Mouse (Mus musculus) hindbrain, embryonic 14.5 days (tissue): ENCODE results near the gene Cfap58. TPM values are rescaled to one million over a fixed set of nuclear protein-coding genes. Genes with fewer than 3 reads are reported as not detected.

Experiments
- ATAC-seq: fragments of 200-750 bp; cut with Nextera tagmentation; 2 replicates; pipeline ENCODE4 v1.8.0; 2017; ENCODE audit warnings: moderate number of reproducible peaks, mild to moderate bottlenecking, moderate TSS enrichment, moderate library complexity; ENCODE audit not compliant: low FRiP score
- DNase-seq: peaks from one replicate; pipeline ENCODE4 v3.0.0-alpha.2; 2015; ENCODE audit warnings: low spot score
- H3K27ac ChIP-seq: fragments of 300-500 bp; sonication (generic); 2 replicates; pipeline ENCODE4 v1.5.1; 2014; ENCODE audit warnings: mild to moderate bottlenecking, moderate library complexity
- H3K27me3 ChIP-seq: fragments of 300-500 bp; sonication (generic); 2 replicates; pipeline ENCODE4 v1.6.1; 2014; ENCODE audit warnings: mild to moderate bottlenecking, low read length, mixed read lengths; ENCODE audit not compliant: control insufficient read depth, insufficient read depth
- H3K36me3 ChIP-seq: fragments of 300-500 bp; sonication (generic); replicated peaks from 2 replicates; pipeline ENCODE4 v1.6.1; 2014; ENCODE audit not compliant: control insufficient read depth, insufficient read depth
- H3K4me1 ChIP-seq: fragments of 300-500 bp; sonication (generic); replicated peaks from 2 replicates; pipeline ENCODE4 v1.6.1; 2014; ENCODE audit warnings: antibody characterized with exemption, low read length, mixed read lengths; ENCODE audit not compliant: control insufficient read depth, insufficient read depth
- H3K4me2 ChIP-seq: fragments of 300-500 bp; sonication (generic); replicated peaks from 2 replicates; pipeline ENCODE4 v1.6.1; 2014; ENCODE audit warnings: mild to moderate bottlenecking, moderate library complexity
- H3K4me3 ChIP-seq: fragments of 300-500 bp; sonication (generic); replicated peaks from 2 replicates; pipeline ENCODE4 v1.5.1; 2014; ENCODE audit warnings: mild to moderate bottlenecking, low read length
- H3K9ac ChIP-seq: fragments of 300-500 bp; sonication (generic); 2 replicates; pipeline ENCODE4 v1.6.1; 2014
- H3K9me3 ChIP-seq: fragments of 300-500 bp; sonication (generic); 2 replicates; pipeline ENCODE4 v1.6.1; 2016; ENCODE audit warnings: low read length; ENCODE audit not compliant: control insufficient read depth
- WGBS: fragments of 180-500 bp; shearing (Covaris S2); extraction: QIAGEN DNeasy Blood & Tissue Kit; methylation state at CpG from one replicate; pipeline ENCODE4 v1.1.7; 2014; 5-methylcytosine and 5-hydroxymethylcytosine counted together
- microRNA-seq: library from miRNA; unstranded; fragments of <30 nt; microRNA quantifications from one replicate; pipeline ENCODE4, GENCODE M21; 2016
- polyA plus RNA-seq: library from polyadenylated mRNA; unstranded; fragments of >200 nt; fragmentation: Nextera tagmentation; extraction: Ambion mirVana; gene quantifications from 2 replicates; pipeline ENCODE4 v1.2.1, GENCODE M21; 2014

Cfap58 gene
- polyA plus RNA-seq, 1 experiment from 2014 or later: 1.1 TPM

- no peaks in the 10 kb centered on the region for H3K4me1 ChIP-seq
- H3K36me3 ChIP-seq: no peaks in the 10 kb centered on the region
- H3K27ac ChIP-seq: no peak overlapping the region
- H3K4me2 ChIP-seq: no peak overlapping the region
- DNase-seq (no peak), ATAC-seq (no peak)
- no peaks in the 10 kb centered on the region for H3K9me3 ChIP-seq
- H3K4me3 ChIP-seq: no peak overlapping the region
- WGBS: 71% methylated on average over 3 of the region's 3 CpGs
- no peak overlapping the region for H3K9ac ChIP-seq
- H3K27me3 ChIP-seq: no peaks in the 10 kb centered on the region
Measured at GRCm38 (mm10) chr19:48079718-48080117, 142.2 kb downstream of the Cfap58 start.

DNA sequence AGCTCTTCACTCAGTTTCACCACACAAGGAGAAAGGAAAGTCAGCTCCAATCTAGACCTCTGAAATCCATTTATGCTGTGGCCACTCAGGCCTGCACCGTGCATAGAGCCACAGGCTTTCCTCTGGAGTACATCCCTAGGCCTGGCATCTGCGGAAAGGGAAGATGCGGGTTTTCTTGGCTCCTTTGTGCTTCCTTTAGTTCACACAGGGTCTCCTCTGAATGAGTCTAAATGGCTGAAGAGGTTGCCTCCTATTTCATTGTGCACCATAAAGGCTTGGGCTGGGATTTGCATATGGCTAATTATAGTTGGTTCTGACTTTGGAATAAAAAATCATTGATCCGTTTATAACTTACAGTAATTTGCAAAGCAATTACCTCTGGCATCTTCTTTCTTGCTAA, 144.0 kb downstream of the Cfap58 start:
- no peak overlapping the region for H3K9ac ChIP-seq
- no peak overlapping the region for H3K27ac ChIP-seq
- DNase-seq (no peak), ATAC-seq (no peak)
- H3K4me2 ChIP-seq: no peak overlapping the region
- H3K9me3 ChIP-seq: no peaks in the 10 kb centered on the region
- no peaks in the 10 kb centered on the region for H3K27me3 ChIP-seq
- H3K4me1 ChIP-seq: no peaks in the 10 kb centered on the region
- 73% methylated on average over 4 of the region's 4 CpGs for WGBS
- H3K4me3 ChIP-seq: no peak overlapping the region
- H3K36me3 ChIP-seq: no peaks in the 10 kb centered on the region

Small RNA genes lying within 50 kb of the gene (microRNA-seq; reads per million reads assigned to microRNA genes)
- not detected for gene Gm22240

Other genes starting within 250 kb of the Cfap58 start
- 0.17 and 0.29 TPM in 2 replicates for gene Col17a1, start 245.6 kb upstream of the Cfap58 start, polyA plus RNA-seq
- 167 and 168 TPM in 2 replicates for gene Sfr1, start 206.0 kb upstream of the Cfap58 start, polyA plus RNA-seq
- gene Gsto1, start 82.7 kb upstream of the Cfap58 start, polyA plus RNA-seq: 127 and 135 TPM in 2 replicates
- gene Gsto2, start 72.1 kb upstream of the Cfap58 start, polyA plus RNA-seq: 1.2 and 1.3 TPM in 2 replicates
- 2.3 and 4.2 TPM in 2 replicates for gene Cfap43, start 18.4 kb upstream of the Cfap58 start, polyA plus RNA-seq
- gene Itprip, start 18.4 kb upstream of the Cfap58 start, polyA plus RNA-seq: 4.1 and 5.4 TPM in 2 replicates